Mouse (Mus musculus) intestine, embryonic 16.5 days (tissue): ENCODE results near the gene Reep3. TPM values are rescaled to one million over a fixed set of nuclear protein-coding genes. Genes with fewer than 3 reads are reported as not detected.
A peak's percentile ranks its signal among the peaks of the same experiment; 100 is the strongest.

ENCODE experiments used
- ATAC-seq: fragments of 200-750 bp; cut with Nextera tagmentation; 2 replicates; pipeline ENCODE4 v1.8.0; 2017; ENCODE audit warnings: moderate TSS enrichment, moderate library complexity
- H3K27ac ChIP-seq: fragments of 300-500 bp; sonication (generic); 2 replicates; pipeline ENCODE4 v1.5.1; 2014; ENCODE audit warnings: mild to moderate bottlenecking, low read length
- H3K27me3 ChIP-seq: fragments of 300-500 bp; sonication (generic); replicated peaks from 2 replicates; pipeline ENCODE4 v1.6.1; 2014; ENCODE audit warnings: low read length, control low read depth, mixed read lengths; ENCODE audit not compliant: control insufficient read depth, insufficient read depth
- H3K36me3 ChIP-seq: fragments of 300-500 bp; sonication (generic); 2 replicates; pipeline ENCODE4 v1.6.1; 2014; ENCODE audit warnings: low read length, control low read depth; ENCODE audit not compliant: control insufficient read depth, insufficient read depth
- H3K4me1 ChIP-seq: fragments of 300-500 bp; sonication (generic); 2 replicates; pipeline ENCODE4 v1.6.1; 2014; ENCODE audit warnings: low read length, control low read depth, mixed read lengths; ENCODE audit not compliant: control insufficient read depth, insufficient read depth
- H3K4me2 ChIP-seq: fragments of 300-500 bp; sonication (generic); 2 replicates; pipeline ENCODE4 v1.6.1; 2014; ENCODE audit warnings: low read depth, low read length, control low read depth
- H3K4me3 ChIP-seq: fragments of 300-500 bp; sonication (generic); 2 replicates; pipeline ENCODE4 v1.5.1; 2014; ENCODE audit warnings: mild to moderate bottlenecking, low read length
- H3K9ac ChIP-seq: fragments of 300-500 bp; sonication (generic); 2 replicates; pipeline ENCODE4 v1.6.1; 2014; ENCODE audit warnings: low read depth, low read length
- H3K9me3 ChIP-seq: fragments of 300-500 bp; sonication (generic); 2 replicates; pipeline ENCODE4 v1.6.1; 2016; ENCODE audit warnings: low read length, control low read depth; ENCODE audit not compliant: control insufficient read depth
- WGBS: fragments of 180-500 bp; shearing (Covaris S2); extraction: QIAGEN DNeasy Blood & Tissue Kit; methylation state at CpG from one replicate; pipeline ENCODE4 v1.1.7; 2014; 5-methylcytosine and 5-hydroxymethylcytosine counted together
- polyA plus RNA-seq: library from polyadenylated mRNA; unstranded; fragments of >200 nt; fragmentation: Nextera tagmentation; extraction: Ambion mirVana; gene quantifications from 2 replicates; pipeline ENCODE4 v1.2.1, GENCODE M21; 2015

The Reep3 gene
- polyA plus RNA-seq, 1 experiment from 2014 or later, result 36.2 TPM

- no peak overlapping the region for H3K4me2 ChIP-seq
- H3K36me3 ChIP-seq, result no peaks in the 10 kb centered on the region
- 57% methylated on average over 4 of the region's 4 CpGs for WGBS
- no peaks in the 10 kb centered on the region for H3K4me1 ChIP-seq
- H3K4me3 ChIP-seq, result no peak overlapping the region
- H3K27me3 ChIP-seq, result no peaks in the 10 kb centered on the region
- ATAC-seq, result peak; percentile 42; the same call in 1 of the 2 replicates
- H3K9me3 ChIP-seq, result no peaks in the 10 kb centered on the region
- H3K27ac ChIP-seq, result no peak overlapping the region
- no peak overlapping the region for H3K9ac ChIP-seq
Measured at GRCm38 (mm10) chr10:66968541-66968940, 128.2 kb downstream of the Reep3 start.

GRCm38 (mm10) chr10:66966391-66967109 lies 130.2 kb downstream of the Reep3 start:
- Histone ChIP-seq H3K27me3 (no peaks in the 10 kb centered on the region), H3K9me3 (no peaks in the 10 kb centered on the region), H3K4me2 (no peak overlapping the region), H3K27ac (peak overlapping the region; percentile 66), H3K4me1 (no peaks in the 10 kb centered on the region), H3K4me3 (no peak overlapping the region), H3K9ac (no peak overlapping the region), H3K36me3 (no peaks in the 10 kb centered on the region)
- WGBS, result 62% methylated on average over 9 of the region's 9 CpGs
- ATAC-seq, result peak; percentile 58

- Histone ChIP-seq H3K4me3 (no peak overlapping the region), H3K9me3 (no peaks in the 10 kb centered on the region), H3K4me2 (no peak overlapping the region), H3K4me1 (no peaks in the 10 kb centered on the region), H3K27me3 (no peaks in the 10 kb centered on the region), H3K27ac (no peak overlapping the region), H3K36me3 (no peaks in the 10 kb centered on the region), H3K9ac (no peak overlapping the region)
- no peak for ATAC-seq
- 82% methylated on average over 8 of the region's 8 CpGs for WGBS
Measured at GRCm38 (mm10) chr10:66960136-66960535, 136.6 kb downstream of the Reep3 start.

Other genes starting within 250 kb of the Reep3 start
- gene Jmjd1c, start 820 bp downstream of the Reep3 start, polyA plus RNA-seq, result 21.9 and 22.2 TPM in 2 replicates
- gene Nrbf2, start 188.4 kb upstream of the Reep3 start, polyA plus RNA-seq, result 35.6 and 38.5 TPM in 2 replicates